Mouse (Mus musculus) testis, adult 2 months (tissue): ENCODE measurements around the gene Inhbc.

ENCODE experiments used
- CTCF ChIP-seq: fragments of 200-500 bp; IDR thresholded peaks from 2 replicates; pipeline ENCODE4 v1.5.1; 2012; ENCODE audit warnings: low read depth, mild to moderate bottlenecking, inconsistent platforms, low read length, moderate library complexity; ENCODE audit not compliant: control insufficient read depth, insufficient read depth, insufficient replicate concordance
- POLR2A ChIP-seq: fragments of 200-500 bp; IDR thresholded peaks from 2 replicates; pipeline ENCODE4 v1.6.1; 2012; ENCODE audit warnings: low read depth, mild to moderate bottlenecking, inconsistent platforms, low read length, moderate library complexity; ENCODE audit not compliant: control insufficient read depth

DNA sequence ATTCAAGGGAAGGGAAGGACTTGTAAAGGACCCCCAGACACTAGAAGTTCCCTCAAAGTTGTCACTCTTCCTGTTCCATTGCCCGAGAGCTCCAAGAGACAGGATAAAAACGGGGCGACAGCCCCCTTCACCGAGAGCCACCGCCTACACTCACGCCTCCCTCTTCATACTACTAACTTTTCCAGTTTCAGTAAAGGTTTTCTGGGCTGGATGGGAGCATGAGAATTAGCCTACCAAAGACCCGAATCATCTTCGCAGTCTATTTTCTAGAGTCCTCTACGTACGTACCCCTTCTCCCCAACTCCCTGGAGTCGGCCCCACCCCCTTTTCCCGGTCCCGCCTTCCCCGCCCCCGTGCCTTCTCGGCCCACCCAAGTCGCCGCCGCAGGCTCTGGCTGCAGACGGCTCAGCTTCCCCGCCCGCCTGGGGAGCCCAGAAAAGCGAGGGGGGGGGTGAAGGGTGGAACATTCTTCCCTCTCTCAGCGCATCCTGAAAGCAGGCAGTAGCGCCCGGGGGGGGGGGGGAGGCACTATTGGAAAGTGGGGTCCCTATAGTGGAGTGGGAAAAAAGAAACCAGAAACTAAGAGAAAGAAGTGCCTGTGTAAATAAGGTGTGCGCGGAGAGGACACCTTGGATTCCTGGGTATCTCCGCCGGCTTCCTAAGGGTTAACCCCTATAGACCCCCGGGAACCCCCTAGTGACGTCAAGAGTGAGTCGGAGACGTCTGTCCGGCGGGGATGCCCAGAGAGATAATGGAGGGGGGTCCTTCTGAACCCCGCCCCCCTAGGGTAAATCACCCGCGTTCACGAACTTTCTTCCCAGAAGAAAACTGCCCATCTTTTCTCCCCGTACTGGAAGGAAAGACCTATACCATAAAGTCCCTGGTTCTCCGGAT lies 30.3 kb downstream of the Inhbc start:
- no peak for TF ChIP-seq CTCF
- TF ChIP-seq POLR2A, result no peak
